Mouse (Mus musculus): ENCODE data around the gene Hcn1.

Gene Hcn1

DNA sequence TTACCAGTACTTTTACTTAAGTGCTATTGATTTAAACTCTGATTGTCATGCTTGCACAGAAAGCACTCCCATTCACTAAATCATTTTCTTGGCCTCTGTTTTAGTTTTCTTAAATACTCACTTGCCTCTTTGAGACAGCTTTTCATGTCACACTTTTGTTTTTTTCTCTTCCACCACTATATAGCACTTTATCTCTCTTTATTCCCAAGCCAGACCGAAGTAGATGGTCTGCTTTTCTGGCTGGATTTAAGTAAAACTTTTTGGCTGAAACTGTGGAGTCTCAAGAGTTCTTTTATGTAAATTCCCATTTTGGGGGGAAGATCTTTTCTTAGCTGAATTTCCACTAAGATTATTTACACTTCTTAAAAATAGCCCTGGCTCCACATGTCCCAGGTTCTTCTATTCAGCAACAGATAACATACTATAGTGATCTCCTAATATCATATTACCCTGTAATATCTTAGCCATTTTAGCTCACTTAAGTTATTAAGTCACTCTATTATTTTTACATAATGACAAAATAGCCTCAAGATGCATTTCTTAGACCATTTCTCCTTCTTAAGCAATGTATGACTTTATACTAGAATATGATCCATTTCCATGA lies 92.7 kb downstream of the Hcn1 start:
- intact Hi-C loops (cut with DNase I), result no loop called here

DNA sequence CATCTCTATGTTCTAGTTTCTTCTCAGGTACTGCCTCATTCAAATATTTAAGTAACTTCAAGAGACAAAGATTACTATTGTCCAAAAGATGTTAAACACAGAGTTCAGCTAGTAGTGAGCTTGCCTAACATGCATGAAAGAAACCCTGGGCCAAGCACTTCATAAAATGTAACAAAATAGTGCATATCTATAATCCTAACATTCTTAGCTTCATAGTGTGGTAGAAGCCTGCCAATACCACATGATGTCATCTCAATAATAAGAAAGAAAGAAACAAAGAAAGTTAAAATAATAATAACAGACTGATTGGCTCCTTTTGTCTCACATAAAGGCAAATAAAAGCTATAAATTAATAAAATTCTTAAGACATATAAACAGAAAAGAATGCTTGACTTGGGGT lies 103.5 kb downstream of the Hcn1 start:
- intact Hi-C loops (cut with DNase I), result no loop called here

DNA sequence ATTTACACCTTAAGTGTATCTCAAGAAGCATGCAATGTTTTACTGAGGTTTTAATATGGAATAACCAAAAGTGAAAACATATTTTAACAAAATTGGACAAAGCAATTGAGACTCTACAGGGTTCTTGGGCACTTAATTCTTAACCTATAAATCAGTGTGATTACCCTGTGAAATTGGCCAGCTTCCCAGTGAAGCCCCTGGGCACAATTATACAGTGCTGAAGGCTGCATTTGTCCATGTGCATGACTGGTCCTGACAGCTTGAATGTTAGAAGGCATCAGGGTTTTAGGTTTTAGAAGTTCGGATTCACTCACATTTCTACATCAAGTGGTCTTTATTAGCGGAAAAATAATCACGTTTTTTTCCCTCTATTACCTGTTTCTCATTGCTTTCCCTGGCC lies 103.9 kb downstream of the Hcn1 start:
- intact Hi-C loops (cut with DNase I), result no loop called here

DNA sequence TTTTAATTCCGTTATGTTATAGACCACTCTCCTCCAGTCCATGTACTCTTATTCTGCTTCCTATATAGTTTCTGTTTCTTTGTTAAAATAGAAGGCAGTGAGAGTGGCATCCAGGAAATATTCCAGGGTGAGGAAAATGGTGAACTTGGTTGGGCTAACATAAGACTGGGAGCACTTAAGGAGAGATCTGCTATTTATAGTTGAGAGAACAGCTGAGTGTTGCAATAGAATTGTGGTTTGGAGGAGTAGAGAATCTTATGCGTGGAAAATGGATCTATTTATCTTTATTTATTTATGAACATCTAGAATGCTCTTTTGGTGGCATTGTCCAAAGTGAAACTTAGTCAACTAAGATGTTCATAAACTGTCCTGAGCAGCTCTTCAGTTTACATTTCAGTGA lies 104.4 kb downstream of the Hcn1 start:
- intact Hi-C loops (cut with DNase I), result no loop called here

DNA sequence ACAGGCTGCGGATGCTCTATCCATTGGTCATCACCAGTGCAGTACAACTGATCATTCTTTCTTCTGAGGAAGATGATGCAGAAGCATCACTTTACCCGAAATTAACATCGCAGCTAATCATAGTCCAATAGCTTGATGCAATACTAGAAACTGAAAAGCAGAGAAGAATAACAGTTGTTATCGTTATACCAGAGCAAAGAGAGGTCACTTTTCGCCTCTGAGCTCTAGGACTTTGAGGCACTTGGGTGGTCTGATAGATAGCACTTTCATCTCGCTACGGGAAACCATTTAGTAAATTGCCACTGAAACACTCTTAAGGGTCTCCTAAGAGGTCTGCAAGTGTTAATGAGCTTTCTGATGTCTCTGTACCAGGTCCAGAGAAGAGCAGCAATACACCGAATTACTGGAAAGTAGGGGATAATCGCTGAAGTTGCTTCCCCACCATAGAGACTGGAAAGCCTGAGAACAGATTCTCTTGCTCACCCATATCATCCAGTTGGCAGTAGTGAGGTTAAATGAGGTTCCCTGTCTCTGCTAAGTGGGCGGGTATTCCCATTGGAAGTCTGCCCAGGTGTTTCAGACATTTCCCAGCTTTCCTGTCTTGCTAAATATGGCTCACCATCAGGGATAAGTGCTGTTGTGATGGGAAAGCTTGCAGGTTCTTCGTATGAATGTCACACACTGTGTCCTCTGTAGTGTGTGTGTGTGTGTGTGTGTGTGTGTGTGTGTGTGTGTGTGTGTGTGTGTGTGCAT lies 105.0 kb downstream of the Hcn1 start:
- intact Hi-C loops (cut with DNase I), result no loop called here

DNA sequence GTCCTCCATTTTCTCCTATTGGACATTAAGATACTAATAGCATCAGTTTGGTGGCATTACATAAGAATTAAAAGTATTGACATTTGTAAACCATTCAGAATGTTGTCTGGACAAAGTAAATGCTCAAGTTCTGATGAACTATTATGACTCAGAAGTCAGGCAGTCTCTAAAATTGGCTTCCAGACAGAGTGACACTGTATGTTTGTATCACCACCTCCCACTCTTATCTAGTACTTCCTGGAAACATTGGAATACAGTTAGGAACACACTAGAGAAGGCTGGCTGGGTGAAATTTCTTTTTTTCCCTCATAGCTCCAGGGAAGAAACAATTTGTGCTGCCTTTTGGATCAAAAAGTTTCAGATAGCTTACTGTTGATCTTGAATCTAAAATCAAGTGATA lies 108.7 kb downstream of the Hcn1 start:
- intact Hi-C loops (cut with DNase I), result no loop called here

DNA sequence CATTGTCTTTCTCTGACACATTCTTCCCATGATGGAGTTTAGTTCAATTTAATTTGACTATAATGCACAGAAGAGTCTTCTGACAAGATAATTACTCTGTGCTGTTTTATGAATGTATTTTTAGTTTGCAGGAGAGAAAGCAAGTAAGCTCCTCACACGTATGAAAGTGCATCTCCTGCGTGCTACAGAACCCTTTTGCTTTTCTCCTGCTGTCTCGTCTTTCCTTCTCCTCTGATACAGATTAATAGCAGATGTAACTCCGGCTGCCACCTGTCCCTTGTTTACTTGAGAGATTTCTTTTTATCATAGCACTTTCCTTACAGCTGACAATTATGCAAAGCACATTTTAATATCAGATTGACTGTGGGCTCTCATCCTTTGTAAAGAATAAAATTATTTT lies 120.0 kb downstream of the Hcn1 start:
- intact Hi-C loops (cut with DNase I), result no loop called here

DNA sequence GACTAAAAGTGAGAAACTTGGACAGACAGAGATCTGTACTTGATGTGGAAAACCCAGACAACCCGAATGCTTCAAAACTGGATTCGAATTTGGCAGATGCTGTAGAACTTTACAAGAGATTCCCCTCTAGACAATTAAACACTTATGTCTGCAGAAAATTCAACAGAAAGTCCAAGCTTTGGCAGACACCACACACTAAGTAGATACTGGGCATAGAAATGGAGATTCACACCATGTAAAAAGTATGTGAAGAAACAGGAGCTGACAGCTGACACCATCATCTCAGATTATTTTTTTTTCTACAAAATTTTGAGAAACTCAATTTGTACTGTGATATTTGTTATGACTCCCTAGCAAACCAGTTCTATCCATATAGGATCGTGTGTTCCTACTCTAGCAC lies 122.0 kb downstream of the Hcn1 start:
- intact Hi-C loops (cut with DNase I), result no loop called here

DNA sequence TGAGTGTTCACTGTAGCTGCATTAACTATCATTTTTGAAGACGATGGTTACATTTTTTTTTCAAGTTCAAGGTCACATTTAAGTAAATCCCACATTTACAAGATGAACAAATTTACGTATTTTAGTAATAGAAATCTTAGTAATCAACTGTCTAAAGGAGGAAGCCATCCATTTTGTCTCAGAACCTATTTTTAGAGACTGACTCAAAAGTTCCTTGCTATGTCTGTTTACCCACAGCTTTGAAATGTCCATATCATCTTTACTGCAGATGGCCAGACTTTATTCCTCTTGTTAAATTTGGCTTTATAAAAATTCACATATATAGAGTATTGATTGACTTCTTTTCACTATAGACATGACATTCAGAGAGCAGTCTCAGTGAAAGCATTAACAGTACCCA lies 126.3 kb downstream of the Hcn1 start:
- intact Hi-C loops (cut with DNase I), result no loop called here

DNA sequence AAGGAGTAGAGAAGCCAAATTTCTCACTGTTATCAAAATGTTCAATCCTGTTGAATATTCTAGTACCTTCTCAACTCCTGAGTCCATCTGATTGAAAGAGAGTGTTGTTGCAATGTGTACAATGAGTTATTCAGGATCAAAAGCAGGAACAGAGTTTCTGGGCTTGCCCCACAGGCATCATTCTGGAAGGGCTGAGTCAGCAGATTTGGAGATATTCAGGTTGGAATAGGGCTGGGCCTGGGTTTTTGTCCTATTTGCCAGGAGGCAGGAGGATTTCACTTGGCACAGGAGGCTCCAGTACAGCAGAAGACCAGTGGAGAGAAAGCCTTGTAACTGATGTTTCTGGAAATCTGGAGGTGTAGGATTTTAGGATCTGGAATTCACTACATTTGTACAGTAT lies 130.6 kb downstream of the Hcn1 start:
- intact Hi-C loops (cut with DNase I), result no loop called here

DNA sequence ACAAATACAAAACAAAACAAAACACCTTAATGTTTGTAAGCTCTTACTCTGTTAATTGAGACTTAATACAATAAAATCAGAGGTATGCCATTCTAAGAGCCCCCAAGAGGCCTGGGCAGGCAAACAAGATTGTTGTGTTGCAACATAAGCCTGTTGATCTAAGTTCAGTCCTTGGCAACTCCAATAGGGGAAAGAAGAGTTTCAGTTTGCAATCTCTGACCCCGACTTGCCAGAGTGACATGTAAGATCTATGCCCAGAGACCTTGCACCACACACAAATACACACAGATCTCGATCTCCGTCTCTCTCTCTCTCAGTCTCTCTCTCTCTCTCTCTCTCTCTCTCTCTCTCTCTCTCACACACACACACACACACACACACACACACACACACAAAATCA lies 142.3 kb downstream of the Hcn1 start:
- intact Hi-C loops (cut with DNase I), result no loop called here

DNA sequence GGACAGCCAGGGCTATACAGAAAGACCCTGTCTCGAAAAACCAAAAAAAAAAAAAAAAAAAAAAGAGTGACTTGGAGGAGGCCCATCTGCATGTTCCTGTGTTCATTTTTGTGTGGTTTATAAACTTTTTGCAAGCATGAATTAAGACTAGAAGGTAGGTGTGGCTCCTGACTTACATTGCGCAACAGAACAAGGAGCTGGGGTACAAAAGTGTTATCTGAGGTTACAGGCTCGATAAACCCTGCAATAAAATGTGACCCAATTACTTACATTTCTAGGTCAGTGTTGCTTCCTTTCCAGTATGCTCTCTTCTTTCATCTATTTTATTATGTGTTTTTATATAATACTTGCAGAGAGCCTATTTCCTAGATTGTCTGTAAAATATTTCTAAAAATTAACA lies 143.1 kb downstream of the Hcn1 start:
- intact Hi-C loops (cut with DNase I), result no loop called here

DNA sequence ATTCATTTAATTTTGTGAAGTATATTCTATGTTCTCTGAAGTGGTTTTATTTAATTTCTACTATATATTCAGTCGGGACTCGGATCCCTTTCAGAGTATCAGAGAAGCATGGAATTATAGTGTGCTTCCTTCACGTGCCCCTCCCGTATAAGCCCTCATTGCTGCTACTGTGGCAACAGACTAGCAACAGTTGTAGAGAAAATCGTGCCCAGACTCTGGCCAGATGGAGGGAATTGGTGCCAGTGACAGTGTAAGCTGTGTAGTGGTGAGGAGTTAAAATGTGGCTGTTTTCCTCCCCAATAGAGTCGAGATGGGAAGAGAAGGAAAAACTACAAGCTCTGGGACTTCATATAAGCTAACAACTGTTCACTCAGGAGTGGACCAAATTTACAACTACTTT lies 163.4 kb downstream of the Hcn1 start:
- intact Hi-C loops (cut with DNase I), result no loop called here

DNA sequence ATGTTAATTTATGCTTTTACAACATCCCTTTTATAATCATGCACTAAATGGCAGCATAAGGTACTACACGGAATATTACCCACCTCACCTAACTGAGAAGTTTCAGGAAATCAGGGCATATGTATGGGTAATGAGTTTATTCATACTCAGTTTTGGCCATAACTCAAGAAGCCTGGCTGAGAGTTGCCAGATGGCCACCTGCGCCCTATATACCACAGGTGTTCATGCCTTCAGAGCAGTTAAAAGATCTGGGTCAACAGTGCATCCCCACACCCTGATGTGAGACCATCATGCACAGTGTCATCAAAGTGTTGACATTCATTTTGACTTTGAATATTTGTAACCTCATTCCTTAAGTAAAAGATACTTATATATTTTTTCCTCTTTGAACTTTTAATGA lies 183.3 kb downstream of the Hcn1 start:
- intact Hi-C loops (cut with DNase I), result no loop called here

DNA sequence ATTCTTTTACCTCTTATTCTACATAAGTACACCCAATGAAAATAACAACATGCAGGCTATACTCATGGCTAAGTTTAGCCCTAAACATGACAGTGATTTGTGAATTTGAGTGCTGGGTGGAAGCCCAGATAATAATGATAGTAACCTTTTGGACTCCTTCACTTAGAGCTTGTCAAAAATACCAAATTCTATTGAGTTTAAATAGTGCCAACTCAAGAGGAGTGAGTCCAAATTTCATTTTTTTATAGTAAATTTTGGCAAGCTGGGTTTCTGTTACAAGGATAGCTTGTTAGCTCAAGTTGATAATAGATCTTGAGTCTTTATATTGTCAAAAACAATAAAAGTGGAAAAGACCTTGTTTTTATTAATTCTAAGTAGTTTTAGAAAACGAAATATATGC lies 190.7 kb downstream of the Hcn1 start:
- intact Hi-C loops (cut with DNase I), result no loop called here

DNA sequence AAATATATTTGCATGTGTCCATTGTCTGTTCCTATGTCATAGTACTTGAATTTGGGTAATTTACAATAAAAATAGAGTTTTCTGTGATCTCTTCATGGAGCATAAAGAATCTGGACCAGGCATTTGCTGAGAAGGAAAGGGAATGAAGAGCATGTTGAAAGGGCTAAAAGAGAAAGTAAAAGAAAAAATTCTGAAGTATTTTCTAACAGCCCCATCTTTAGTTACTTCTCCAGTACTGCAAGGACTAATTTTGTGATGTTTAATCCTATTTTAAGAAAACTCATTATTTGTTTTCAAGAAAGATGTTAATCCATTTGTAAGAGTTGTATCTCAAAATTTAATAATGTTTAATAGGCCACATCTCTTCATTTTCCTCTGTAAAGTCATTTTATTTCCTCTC lies 198.9 kb downstream of the Hcn1 start:
- intact Hi-C loops (cut with DNase I), result no loop called here

DNA sequence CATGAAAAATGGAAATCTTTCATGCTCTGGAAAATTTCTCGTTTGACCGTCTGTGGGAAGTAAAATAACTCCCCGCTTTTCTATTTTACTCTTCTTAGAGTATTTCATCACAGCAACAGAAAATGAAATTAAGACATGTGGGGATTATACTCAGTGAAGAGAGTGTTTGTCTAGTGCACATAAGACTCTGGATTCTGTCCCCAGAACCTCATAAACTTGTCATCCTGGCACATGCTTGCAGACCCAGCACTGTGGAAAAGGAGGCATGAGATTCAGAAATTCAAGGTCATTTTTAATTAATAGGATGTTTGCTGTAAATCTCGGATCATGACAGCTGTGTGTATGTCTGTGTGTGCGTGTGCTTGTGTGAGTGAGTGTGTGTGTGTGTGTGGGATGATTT lies 225.5 kb downstream of the Hcn1 start:
- intact Hi-C loops (cut with DNase I), result no loop called here

DNA sequence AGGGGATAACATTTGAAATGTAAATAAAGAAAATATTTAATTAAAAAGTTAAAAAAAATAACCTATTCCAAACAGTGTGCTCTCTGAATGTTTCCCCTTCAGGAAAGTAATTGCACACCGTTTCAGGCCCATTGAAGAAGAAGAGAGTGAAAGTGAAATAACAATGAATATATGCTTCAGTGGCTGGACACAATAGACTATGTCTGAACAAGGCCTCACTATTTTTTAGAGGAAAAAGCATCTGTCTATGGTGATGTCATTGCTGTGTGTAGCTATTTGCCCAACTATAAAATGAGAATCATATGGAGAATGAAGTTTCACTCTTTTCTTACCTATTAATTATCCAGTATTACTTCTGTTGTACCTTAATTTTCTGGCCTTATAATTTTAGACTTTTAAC lies 234.5 kb downstream of the Hcn1 start:
- intact Hi-C loops (cut with DNase I), result no loop called here

DNA sequence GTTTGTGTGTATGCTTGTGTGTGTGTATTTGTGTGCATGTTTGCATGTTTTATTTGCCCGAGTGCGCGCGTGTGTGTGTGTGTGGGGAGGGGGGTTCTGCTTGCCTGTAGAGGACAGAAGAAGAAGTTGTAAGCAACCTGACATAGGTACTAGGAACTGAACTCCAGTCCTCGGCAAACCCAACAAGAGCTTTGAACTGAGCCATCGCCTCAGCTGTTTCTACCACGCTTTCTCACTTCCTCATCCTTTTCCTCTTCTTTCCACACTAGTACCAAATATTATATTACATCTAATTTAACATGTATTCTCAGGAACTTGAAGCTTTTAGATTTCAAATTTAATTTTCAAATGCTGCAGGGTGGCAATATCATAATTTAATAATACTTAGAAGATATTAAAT lies 236.1 kb downstream of the Hcn1 start:
- intact Hi-C loops (cut with DNase I), result no loop called here

DNA sequence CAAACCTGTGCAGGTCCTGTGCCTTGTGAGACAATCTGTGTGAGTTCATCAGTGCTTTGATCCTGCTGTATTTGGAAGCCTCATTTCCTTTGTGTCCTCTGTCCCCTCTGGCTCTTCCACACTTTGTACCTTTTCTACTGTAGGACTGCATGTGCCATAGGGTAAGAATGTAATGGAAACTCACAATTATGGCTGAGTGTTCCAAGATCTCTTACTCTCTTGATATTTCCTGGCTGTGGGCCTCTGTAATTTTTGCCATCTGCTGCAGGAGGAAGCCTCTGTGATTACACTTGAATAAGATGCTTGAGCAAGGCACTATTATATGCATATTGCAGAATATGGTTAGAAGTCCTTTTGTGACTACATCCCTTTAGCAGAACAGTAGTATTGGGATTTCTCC lies 240.2 kb downstream of the Hcn1 start:
- intact Hi-C loops (cut with DNase I), result no loop called here

DNA sequence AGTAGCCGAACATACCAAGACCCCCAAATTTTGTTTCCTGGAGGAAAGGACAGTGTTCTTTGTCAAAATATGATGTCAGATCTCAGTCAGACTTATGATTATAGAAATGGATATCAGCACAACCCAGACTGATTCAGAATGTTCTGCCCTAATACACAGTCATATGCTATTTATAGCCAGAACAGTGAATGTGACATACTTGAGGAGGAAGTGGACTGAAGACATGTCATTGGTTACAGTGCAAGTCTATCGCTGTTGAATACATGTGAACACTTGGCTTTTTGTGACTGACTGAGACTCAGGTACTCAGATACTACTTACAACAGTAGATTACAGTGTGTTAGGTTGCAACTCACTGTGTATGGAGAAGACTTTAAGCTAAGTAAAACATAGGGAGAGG lies 245.2 kb downstream of the Hcn1 start:
- intact Hi-C loops (cut with DNase I), result no loop called here

DNA sequence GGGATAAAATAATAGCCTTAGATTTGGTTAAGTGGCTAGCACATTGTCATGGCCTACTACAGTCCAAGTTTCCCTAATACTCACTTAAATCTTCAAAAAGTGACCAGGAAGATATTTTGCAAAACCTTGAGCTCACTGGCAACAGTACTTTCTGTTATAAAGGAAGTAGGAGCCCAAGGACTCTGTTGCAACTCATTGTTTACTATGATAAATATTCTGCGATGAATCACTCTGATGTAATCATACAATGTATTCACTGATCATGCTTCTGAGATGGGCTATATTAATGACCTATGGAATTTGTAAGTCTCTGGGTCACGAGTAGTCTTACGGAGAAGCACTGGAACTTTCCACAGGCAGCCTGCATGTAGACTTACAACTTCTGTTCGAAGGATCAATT lies 246.6 kb downstream of the Hcn1 start:
- intact Hi-C loops (cut with DNase I), result no loop called here

DNA sequence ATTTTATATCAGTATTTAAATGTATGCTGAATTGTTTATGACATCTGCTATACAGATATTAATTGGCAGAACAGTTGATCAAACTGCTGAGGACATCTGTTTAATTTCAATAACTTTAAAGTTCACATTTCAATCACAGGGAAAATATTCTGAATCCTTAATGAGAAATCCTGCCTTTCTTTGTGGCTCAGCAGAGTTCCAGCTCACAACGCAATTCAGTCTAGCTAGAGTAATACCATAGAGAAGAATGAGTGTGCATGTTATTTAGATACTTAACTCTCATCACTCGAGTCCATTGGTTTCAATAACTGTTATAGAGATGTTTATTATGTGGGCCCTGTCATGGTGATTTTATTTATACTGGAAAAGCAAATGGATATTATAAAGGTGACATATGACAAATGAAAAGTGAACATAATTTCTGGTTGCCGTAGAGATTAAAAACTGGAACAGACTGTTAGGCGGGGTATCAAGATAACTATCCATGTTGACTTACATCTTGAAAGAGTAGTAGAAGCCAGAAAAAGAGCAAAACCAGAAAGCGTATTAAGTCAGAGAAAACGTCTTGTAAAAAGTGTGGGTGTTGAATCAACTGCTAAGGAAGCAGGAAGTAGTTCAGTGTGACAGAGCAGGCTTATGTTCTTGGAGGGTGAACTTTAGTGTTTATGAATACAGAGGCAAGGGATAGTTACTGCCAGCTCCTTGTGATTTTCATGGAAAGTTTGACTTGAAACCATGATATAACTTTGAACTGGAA lies 250.0 kb downstream of the Hcn1 start:
- intact Hi-C loops (cut with DNase I), result no loop called here
